Comparison of ENCODE assay signal across 7 mouse cellular contexts in genomic region chr11:94327693-94328643, GRCm38 (mm10). TPM values are rescaled to one million over a fixed set of nuclear protein-coding genes. Genes with fewer than 3 reads are reported as not detected.
DNase-seq lines count a peak whose midpoint lies in the region; ATAC-seq lines count a peak whose summit lies in the region.

Gene Ankrd40, plus strand, starts transcription at chr11:94328001.

- no peaks in the 10 kb centered on the region for H3K9me3 ChIP-seq in intestine, embryonic 15.5 days
- H3K9me3 ChIP-seq in midbrain, embryonic 10.5 days (replicated peaks) = no peaks in the 10 kb centered on the region

- peak within 1 kb of the TSS; percentile 98 for H3K27ac ChIP-seq in intestine, embryonic 15.5 days
- peak within 1 kb of the TSS; percentile 98 for H3K27ac ChIP-seq in midbrain, embryonic 10.5 days (replicated peaks)

- ATAC-seq in intestine, embryonic 15.5 days = peak; percentile 89

- H3K4me2 ChIP-seq in intestine, embryonic 15.5 days (replicated peaks) = peak within 1 kb of the TSS; percentile 77

- peaks cover 15% of the 10 kb centered on the region for H3K4me1 ChIP-seq in intestine, embryonic 15.5 days (replicated peaks)
- peaks cover 52% of the 10 kb centered on the region for H3K4me1 ChIP-seq in midbrain, embryonic 10.5 days

- no peaks in the 10 kb centered on the region for H3K36me3 ChIP-seq in intestine, embryonic 15.5 days
- no peaks in the 10 kb centered on the region for H3K36me3 ChIP-seq in midbrain, embryonic 10.5 days

- WGBS in intestine, embryonic 15.5 days = under 1% methylated on average over 62 of the region's 78 CpGs
- WGBS in midbrain, embryonic 10.5 days = 1% methylated on average over 74 of the region's 78 CpGs

- DNase-seq in adrenal gland, adult 18-20 months (ENCODE audit: low spot score in 2 of 2) = peak; percentile 92 to 94
- DNase-seq in embryo, embryonic 11 days = peak; percentile 95
- DNase-seq in gastrocnemius, postnatal 36 days = peak; percentile 93 to 94
- DNase-seq in left cerebral cortex, postnatal 25 days (ENCODE audit: low spot score in 2 of 2) = peak; percentile 97 to 99
- peak; percentile 94 for DNase-seq in midbrain, embryonic 10.5 days (ENCODE audit: low spot score)
- DNase-seq in right cerebral cortex, postnatal 4 days = peak; percentile 92

- intact Hi-C loops in gastrocnemius, postnatal 36 days (cut with DNase I) = no loop called here
- intact Hi-C loops in left cerebral cortex, postnatal 25 days (cut with DNase I) = loop anchor here (1.0 to 5.0 kb wide), 6 partner anchors 77 to 664 kb away; partner anchors contain the start of genes Cacna1g, Ppp1r9b, Rsad1 and Tob1

- H3K9ac ChIP-seq in intestine, embryonic 15.5 days = peak within 1 kb of the TSS; percentile 93

- peak within 1 kb of the TSS; percentile 78 for H3K4me3 ChIP-seq in intestine, embryonic 15.5 days (replicated peaks)
- H3K4me3 ChIP-seq in midbrain, embryonic 10.5 days = peak within 1 kb of the TSS; percentile 81

- no peaks in the 10 kb centered on the region for H3K27me3 ChIP-seq in intestine, embryonic 15.5 days (replicated peaks)
- no peaks in the 10 kb centered on the region for H3K27me3 ChIP-seq in midbrain, embryonic 10.5 days (ENCODE audit: low read depth, poor library complexity, severe bottlenecking)

RNA-seq across cellular contexts. Expression of gene Ankrd40, which starts in this region (rescaled TPM):
- total RNA-seq in adrenal gland, adult 18-20 months (2021) = 100 to 1,000 TPM; 149 to 159 TPM
- 100 to 1,000 TPM; 195 to 201 TPM for total RNA-seq in gastrocnemius, postnatal 36 days (2021)
- polyA plus RNA-seq in intestine, embryonic 15.5 days (2015; fragmentation: Nextera tagmentation; extraction: Ambion mirVana) = 22.0 and 23.0 TPM in 2 replicates
- 100 to 1,000 TPM; 138 to 144 TPM for total RNA-seq in left cerebral cortex, postnatal 25 days (2021)
- 11.1 and 12.9 TPM in 2 replicates for polyA plus RNA-seq in midbrain, embryonic 10.5 days (2016; fragmentation: Nextera tagmentation; extraction: Ambion mirVana)

Comparison
In these comparisons a context has a peak if more than half of its experiments do, and no peak if none do; other contexts are left out.
1. Peak in every context shown above with its lines: DNase-seq, ATAC-seq, H3K4me3 ChIP-seq and H3K27ac ChIP-seq.